Mouse (Mus musculus): ENCODE measurements around the gene Relt.

DNA sequence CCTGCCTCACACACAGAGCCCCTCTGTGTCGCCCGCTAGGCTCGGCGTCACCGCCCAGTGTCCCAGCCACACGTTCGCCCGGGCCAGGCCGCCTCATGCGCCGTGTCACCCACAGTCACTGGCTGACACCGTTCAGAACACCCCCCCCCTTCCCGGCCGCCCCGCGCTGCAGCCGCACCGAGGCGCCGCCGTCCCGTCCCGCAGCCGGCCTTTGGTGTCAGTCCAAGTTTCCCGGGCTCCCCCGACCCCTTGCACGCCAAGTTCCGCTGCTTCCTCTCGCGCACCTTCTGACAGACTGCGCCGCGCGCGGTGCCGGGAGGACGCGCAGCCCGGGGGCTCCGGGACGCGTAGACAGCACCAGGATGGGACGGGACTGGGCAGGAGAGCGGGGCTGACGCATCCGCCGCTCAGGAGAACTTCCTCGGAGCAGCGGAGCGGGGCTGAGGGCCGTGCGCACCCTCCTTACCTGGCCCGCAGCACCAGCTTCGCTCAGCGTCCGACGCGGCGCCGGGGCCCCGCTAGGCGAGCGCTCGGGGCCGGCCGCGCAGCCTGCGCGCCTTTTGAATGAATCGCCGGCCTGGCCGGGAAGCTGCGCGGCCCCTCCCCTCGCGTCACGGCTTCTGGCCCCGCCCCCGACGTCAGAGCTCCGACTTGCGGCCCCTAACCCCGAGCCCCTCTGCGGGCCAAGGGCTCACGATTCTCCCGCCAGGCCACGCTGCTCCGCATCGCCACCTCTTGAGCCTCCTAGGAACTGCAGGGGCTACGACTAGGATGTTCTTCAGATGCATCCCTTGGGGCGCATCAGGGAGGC, at the start of gene Relt:
- TF ChIP-seq ZNF384 (IDR thresholded peaks at IDR 0.05; ENCODE audit: low read depth, low read length) = no peak
- no peak for TF ChIP-seq ZC3H11A (IDR thresholded peaks at IDR 0.05; ENCODE audit: borderline replicate concordance, low read depth, low read length)
- TF ChIP-seq MAFK (IDR thresholded peaks at IDR 0.05; ENCODE audit: insufficient read depth, low read depth, low read length) = no peak
- peak; percentile 45; the same call in 1 of the 2 replicates for TF ChIP-seq HCFC1 (IDR thresholded peaks at IDR 0.05; ENCODE audit: borderline replicate concordance, insufficient read depth, low read length)
